Mouse (Mus musculus): Measurements from ENCODE around the gene Arid1b.

Gene Arid1b

GRCm38 (mm10) chr17:5194157-5194916 lies 200.2 kb downstream of the Arid1b start:
- no peak for DNase-seq (ENCODE audit: low spot score)

- DNase-seq (ENCODE audit: low spot score): no peak
These were observed 201.3 kb downstream of the Arid1b start for GRCm38 (mm10) chr17:5195397-5195796.

GRCm38 (mm10) chr17:5196005-5196404 lies 201.9 kb downstream of the Arid1b start:
- DNase-seq (ENCODE audit: low spot score): no peak

GRCm38 (mm10) chr17:5196508-5196907 lies 202.4 kb downstream of the Arid1b start:
- DNase-seq (ENCODE audit: low spot score): no peak

GRCm38 (mm10) chr17:5197083-5197482 lies 203.0 kb downstream of the Arid1b start:
- no peak for DNase-seq (ENCODE audit: low spot score)

- DNase-seq (ENCODE audit: low spot score): no peak
These were observed 203.6 kb downstream of the Arid1b start for GRCm38 (mm10) chr17:5197765-5198164.

- DNase-seq (ENCODE audit: low spot score): no peak
These were observed 204.1 kb downstream of the Arid1b start for GRCm38 (mm10) chr17:5198252-5198651.

- DNase-seq (ENCODE audit: low spot score): no peak
These were observed 204.7 kb downstream of the Arid1b start for GRCm38 (mm10) chr17:5198811-5199210.

GRCm38 (mm10) chr17:5200638-5201037 lies 206.5 kb downstream of the Arid1b start:
- no peak for DNase-seq (ENCODE audit: low spot score)

GRCm38 (mm10) chr17:5201859-5202598 lies 207.9 kb downstream of the Arid1b start:
- DNase-seq (ENCODE audit: low spot score): peak; percentile 35

GRCm38 (mm10) chr17:5202756-5203155 lies 208.6 kb downstream of the Arid1b start:
- DNase-seq (ENCODE audit: low spot score): no peak

GRCm38 (mm10) chr17:5203346-5204102 lies 209.4 kb downstream of the Arid1b start:
- no peak for DNase-seq (ENCODE audit: low spot score)

- DNase-seq (ENCODE audit: low spot score): no peak
These were observed 210.1 kb downstream of the Arid1b start for GRCm38 (mm10) chr17:5204103-5204665.

GRCm38 (mm10) chr17:5205163-5205581 lies 211.0 kb downstream of the Arid1b start:
- no peak for DNase-seq (ENCODE audit: low spot score)

- no peak for DNase-seq (ENCODE audit: low spot score)
These were observed 212.6 kb downstream of the Arid1b start for GRCm38 (mm10) chr17:5206731-5207130.

- DNase-seq (ENCODE audit: low spot score): no peak
These were observed 213.7 kb downstream of the Arid1b start for GRCm38 (mm10) chr17:5207881-5208280.

GRCm38 (mm10) chr17:5208362-5208761 lies 214.2 kb downstream of the Arid1b start:
- DNase-seq (ENCODE audit: low spot score): no peak

GRCm38 (mm10) chr17:5209076-5209475 lies 214.9 kb downstream of the Arid1b start:
- no peak for DNase-seq (ENCODE audit: low spot score)

GRCm38 (mm10) chr17:5210101-5210727 lies 216.1 kb downstream of the Arid1b start:
- no peak for DNase-seq (ENCODE audit: low spot score)

- no peak for DNase-seq (ENCODE audit: low spot score)
These were observed 216.8 kb downstream of the Arid1b start for GRCm38 (mm10) chr17:5210891-5211290.

GRCm38 (mm10) chr17:5212166-5212565 lies 218.0 kb downstream of the Arid1b start:
- DNase-seq (ENCODE audit: low spot score): peak; percentile 41

GRCm38 (mm10) chr17:5213441-5213840 lies 219.3 kb downstream of the Arid1b start:
- no peak for DNase-seq (ENCODE audit: low spot score)

All from ovary, postnatal 36 days (tissue).